8 mouse cellular contexts compared by ENCODE assay signal in the genomic region with DNA sequence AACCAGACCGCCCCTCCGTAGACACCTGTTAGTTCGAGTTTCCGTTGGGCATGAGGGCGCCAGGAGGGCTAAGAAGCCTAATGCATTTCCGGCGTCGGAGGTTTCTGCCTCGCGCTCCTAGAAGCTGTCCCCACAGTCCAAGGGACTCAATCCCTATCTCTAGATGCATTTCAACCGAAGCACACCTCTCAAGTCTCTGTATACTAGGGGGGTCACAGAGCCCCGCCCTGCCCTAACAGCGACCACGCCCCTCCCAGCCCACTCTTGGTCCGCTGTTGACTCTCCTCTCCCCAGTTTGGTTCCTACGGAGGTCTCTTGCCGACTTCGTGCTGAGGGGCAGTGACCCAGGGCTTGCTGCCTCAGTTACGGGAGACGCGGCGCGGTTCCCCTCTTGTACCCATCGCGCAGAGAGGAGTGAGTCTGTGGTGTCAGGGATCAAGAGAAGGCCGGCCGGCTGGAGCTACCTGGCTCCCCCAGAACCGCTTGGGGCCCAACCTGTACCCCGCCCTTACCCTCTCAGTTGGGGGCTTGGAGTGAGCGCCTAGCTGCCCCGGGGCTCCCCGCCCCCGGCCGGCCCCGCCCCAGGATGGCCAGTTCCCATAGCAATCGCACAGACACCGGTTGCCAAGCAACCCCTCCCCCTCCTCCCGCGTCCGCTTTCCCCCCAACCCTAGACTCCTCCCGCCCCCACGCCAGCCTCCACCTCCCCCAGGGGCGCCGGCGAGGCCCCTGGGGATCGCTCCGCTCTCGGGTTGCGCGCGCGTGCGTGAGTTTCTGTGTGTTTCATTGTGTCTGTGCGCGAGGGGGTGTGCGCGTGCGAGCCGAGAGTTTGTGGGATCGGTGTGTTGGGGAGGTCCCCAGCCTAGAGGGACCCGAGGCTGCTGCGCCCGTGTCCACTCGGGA. TPM values are rescaled to one million over a fixed set of nuclear protein-coding genes. Genes with fewer than 3 reads are reported as not detected.
DNase-seq lines count a peak whose midpoint lies in the region; ATAC-seq lines count a peak whose summit lies in the region.

No protein-coding gene starts in this region.

- H3K36me3 ChIP-seq in kidney, embryonic 16.5 days (ENCODE audit: insufficient read depth, low read length): no peaks in the 10 kb centered on the region
- peaks cover 4% of the 10 kb centered on the region; the same call in 1 of the 2 replicates for H3K36me3 ChIP-seq in forebrain, embryonic 16.5 days (ENCODE audit: control insufficient read depth, insufficient read depth)
- H3K36me3 ChIP-seq in liver, embryonic 16.5 days (ENCODE audit: control insufficient read depth, insufficient read depth): no peaks in the 10 kb centered on the region

- DNase-seq in kidney, adult 8-10 months: no peak
- peak; percentile 60 for DNase-seq in testis, postnatal 10 days (ENCODE audit: low spot score)
- no peak for DNase-seq in spleen, postnatal 4 days (ENCODE audit: low spot score in 2 of 2)
- DNase-seq in cerebellum, adult 8-10 months: no peak

- peak; percentile 53 for ATAC-seq in kidney, embryonic 16.5 days (ENCODE audit: low FRiP score, low TSS enrichment)
- ATAC-seq in forebrain, embryonic 16.5 days: peak; percentile 63
- ATAC-seq in liver, embryonic 16.5 days (ENCODE audit: low read depth): no peak

- H3K4me2 ChIP-seq in kidney, embryonic 16.5 days (replicated peaks; ENCODE audit: low read depth, low read length): peak overlapping the region; percentile 100
- peak overlapping the region; percentile 84 for H3K4me2 ChIP-seq in forebrain, embryonic 16.5 days (ENCODE audit: low read length)
- peak overlapping the region; percentile 38 for H3K4me2 ChIP-seq in liver, embryonic 16.5 days (ENCODE audit: low read depth, low read length)

- H3K4me3 ChIP-seq in kidney, embryonic 16.5 days (ENCODE audit: low read length): peak overlapping the region; percentile 52
- H3K4me3 ChIP-seq in brown adipose tissue, adult 24 weeks (ENCODE audit: insufficient read depth, low read depth, low read length): peak overlapping the region; percentile 49
- H3K4me3 ChIP-seq in forebrain, embryonic 16.5 days (replicated peaks; ENCODE audit: low read length): peak overlapping the region; percentile 76
- H3K4me3 ChIP-seq in liver, embryonic 16.5 days (ENCODE audit: low read depth, low read length): peak overlapping the region; percentile 36

- no peak overlapping the region for H3K27ac ChIP-seq in kidney, embryonic 16.5 days (ENCODE audit: low read length)
- H3K27ac ChIP-seq in brown adipose tissue, adult 24 weeks (replicated peaks; ENCODE audit: low read depth, low read length): no peak overlapping the region
- H3K27ac ChIP-seq in forebrain, embryonic 16.5 days (ENCODE audit: low read length): peak overlapping the region; percentile 92
- H3K27ac ChIP-seq in liver, embryonic 16.5 days (ENCODE audit: low read length): no peak overlapping the region

- WGBS in kidney, embryonic 16.5 days: under 1% methylated on average over 59 of the region's 64 CpGs
- WGBS in forebrain, embryonic 16.5 days: under 1% methylated on average over 62 of the region's 64 CpGs
- 2% methylated on average over 53 of the region's 64 CpGs for WGBS in liver, embryonic 16.5 days (ENCODE audit: insufficient replicate concordance)

- peaks cover 27% of the 10 kb centered on the region for H3K27me3 ChIP-seq in kidney, embryonic 16.5 days (ENCODE audit: insufficient read depth, low read length)
- H3K27me3 ChIP-seq in forebrain, embryonic 16.5 days (replicated peaks; ENCODE audit: control insufficient read depth, insufficient read depth, low read length): no peaks in the 10 kb centered on the region
- peaks cover 60% of the 10 kb centered on the region for H3K27me3 ChIP-seq in liver, embryonic 16.5 days (ENCODE audit: control insufficient read depth, insufficient read depth, low read depth, low read length)

- H3K4me1 ChIP-seq in kidney, embryonic 16.5 days (ENCODE audit: insufficient read depth, low read length): peaks cover 33% of the 10 kb centered on the region
- H3K4me1 ChIP-seq in brown adipose tissue, adult 24 weeks (ENCODE audit: control insufficient read depth, insufficient read depth, insufficient read length, low read length): peaks cover 3% of the 10 kb centered on the region
- peaks cover 34% of the 10 kb centered on the region for H3K4me1 ChIP-seq in forebrain, embryonic 16.5 days (replicated peaks; ENCODE audit: control insufficient read depth, insufficient read depth, low read length)
- no peaks in the 10 kb centered on the region; the same call in 1 of the 2 replicates for H3K4me1 ChIP-seq in liver, embryonic 16.5 days (ENCODE audit: control insufficient read depth, low read depth, low read length)

- H3K9ac ChIP-seq in kidney, embryonic 16.5 days (replicated peaks; ENCODE audit: low read length): peak overlapping the region; percentile 67
- peak overlapping the region; percentile 89 for H3K9ac ChIP-seq in forebrain, embryonic 16.5 days (replicated peaks; ENCODE audit: low read depth, low read length)
- no peak overlapping the region for H3K9ac ChIP-seq in liver, embryonic 16.5 days (ENCODE audit: low read depth, low read length)

- no peaks in the 10 kb centered on the region for H3K9me3 ChIP-seq in kidney, embryonic 16.5 days (ENCODE audit: low read length)
- no peaks in the 10 kb centered on the region for H3K9me3 ChIP-seq in forebrain, embryonic 16.5 days (ENCODE audit: control insufficient read depth, low read length)
- H3K9me3 ChIP-seq in liver, embryonic 16.5 days (replicated peaks; ENCODE audit: control insufficient read depth, low read length): no peaks in the 10 kb centered on the region

RNA-seq across cellular contexts. Expression of a gene that starts 0.9 kb away (rescaled TPM):
- 2.3 and 2.5 TPM in 2 replicates for polyA plus RNA-seq in kidney, embryonic 16.5 days (2015; fragmentation: Nextera tagmentation; extraction: Ambion mirVana)
- polyA plus RNA-seq in brown adipose tissue, adult 24 weeks (2012; ENCODE audit: insufficient read depth, insufficient read length, missing spikeins): not detected in 2 replicates
- polyA plus RNA-seq in forebrain, embryonic 16.5 days (2015; fragmentation: Nextera tagmentation; extraction: Ambion mirVana): 33.8 and 39.6 TPM in 2 replicates
- polyA plus RNA-seq in liver, embryonic 16.5 days (2015; fragmentation: Nextera tagmentation; extraction: Ambion mirVana): 0.05 and 0.06 TPM in 2 replicates

Comparison
In these comparisons a context has a peak if more than half of its experiments do, and no peak if none do; other contexts are left out.
1. H3K4me2 ChIP-seq: peak in every context shown above with its lines; median percentile 100 in kidney, embryonic 16.5 days; 84 in forebrain, embryonic 16.5 days; 38 in liver, embryonic 16.5 days.